In the genomic region with DNA sequence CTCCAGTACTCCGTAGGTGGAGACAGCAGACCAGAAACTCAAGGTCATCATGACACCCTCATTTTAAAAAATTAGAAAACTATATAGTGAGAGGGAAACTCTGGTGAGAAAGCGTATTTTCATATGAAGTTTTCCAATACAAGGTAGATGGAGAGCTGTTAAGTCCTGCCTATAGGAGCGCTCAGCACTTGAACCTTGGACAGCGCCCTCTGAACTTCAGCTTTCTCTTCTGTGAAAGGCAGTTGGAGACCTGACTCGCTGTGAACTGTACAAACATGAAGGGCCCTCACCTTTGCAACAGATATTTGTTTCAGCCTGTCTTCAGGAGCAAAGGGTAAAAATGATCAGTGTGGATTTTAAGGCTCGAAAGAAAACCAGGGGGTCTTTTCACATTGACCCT, we compare ENCODE assay signal across 16 mouse cellular contexts.
A peak's percentile ranks its signal among the peaks of the same experiment; 100 is the strongest.
DNase-seq lines count a peak whose midpoint lies in the region; TF ChIP-seq lines count a peak whose summit lies in the region.
"Had no signal": no experiment of that assay in that cellular context is flagged by ENCODE, and none has a peak within 500 bp of the region (broad histone marks: within the 10 kb centered on the region; RNA-seq: fewer than 3 reads in every experiment).

No protein-coding gene starts in this region.

- no peaks in the 10 kb centered on the region for H3K27me3 ChIP-seq in myocyte (ENCODE audit: control insufficient read depth, insufficient read depth, insufficient read length)
- H3K27me3 ChIP-seq: heart, embryonic 12.5 days; limb, embryonic 13.5 days; midbrain, embryonic 15.5 days; neural tube, embryonic 12.5 days had no signal

- no peak overlapping the region for H3K4me3 ChIP-seq in myocyte
- H3K4me3 ChIP-seq: heart, embryonic 12.5 days; limb, embryonic 13.5 days; midbrain, embryonic 15.5 days; neural tube, embryonic 12.5 days had no signal

- peak; percentile 44 to 57 for DNase-seq in kidney, postnatal 4 days
- DNase-seq in kidney, postnatal 36 days: no peak
- peak; percentile 10 for DNase-seq in ZHBTc4 (ENCODE audit: low read depth, low spot score)
- DNase-seq in embryo, embryonic 9.5 days (ENCODE audit: extremely low spot score): peak; percentile 5
- DNase-seq in thymus, adult 18-20 months: no peak
- no peak for DNase-seq in ovary, postnatal 14 days (ENCODE audit: low spot score)
- DNase-seq: adrenal gland, adult 2 months; cerebellum, adult 2 months; forebrain, postnatal 0 days; gastrocnemius, postnatal 25 days; lung, adult 18-20 months had no signal

- TF ChIP-seq POLR2A in myocyte (IDR thresholded peaks at IDR 0.05; ENCODE audit: insufficient read length, low read depth): no peak

- H3K79me2 ChIP-seq in myocyte (ENCODE audit: control insufficient read depth, insufficient read depth): no peaks in the 10 kb centered on the region

- no peak overlapping the region for H3ac ChIP-seq in myocyte (ENCODE audit: control insufficient read depth, insufficient read length)

- no peak overlapping the region for H3K4me2 ChIP-seq in myocyte (ENCODE audit: low read depth)
- H3K4me2 ChIP-seq: heart, embryonic 12.5 days; limb, embryonic 13.5 days; midbrain, embryonic 15.5 days; neural tube, embryonic 12.5 days had no signal

- H3K36me3 ChIP-seq in myocyte (ENCODE audit: control insufficient read depth, insufficient read depth): no peaks in the 10 kb centered on the region
- H3K36me3 ChIP-seq: heart, embryonic 12.5 days; limb, embryonic 13.5 days; midbrain, embryonic 15.5 days; neural tube, embryonic 12.5 days had no signal

TF ChIP-seq in myocyte, 11 proteins besides CTCF, POLR2A, EP300 and RAD21:
- peak; percentile 70 for TF ChIP-seq REST (IDR thresholded peaks at IDR 0.05; ENCODE audit: insufficient read depth, insufficient read length)
- TF ChIP-seq POLR2AphosphoS2 (IDR thresholded peaks at IDR 0.05; ENCODE audit: insufficient read length, low read depth): no peak

Comparison
In these comparisons a context has a peak if more than half of its experiments do, and no peak if none do; other contexts are left out.
1. DNase-seq: peak in kidney, postnatal 4 days (2 of 2), ZHBTc4 (single experiment) and embryo, embryonic 9.5 days (single experiment); none in kidney, postnatal 36 days (0 of 2), thymus, adult 18-20 months (0 of 2) and ovary, postnatal 14 days (single experiment).